Mouse (Mus musculus) liver, postnatal 0 days (tissue): ENCODE data around the gene Lin28a.

Experiments
- CTCF ChIP-seq: sonication (generic); IDR thresholded peaks from 2 replicates; pipeline ENCODE4 v1.5.1; 2016; ENCODE audit warnings: antibody characterized with exemption, low read depth
- EP300 ChIP-seq: IDR thresholded peaks from 2 replicates; pipeline ENCODE4 v1.6.1; 2016; ENCODE audit warnings: antibody characterized with exemption, low read depth, mild to moderate bottlenecking

- TF ChIP-seq CTCF (no peak), EP300 (no peak)
These were observed 17.9 kb downstream of the Lin28a start, which contains the start of gene Dhdds for GRCm38 (mm10) chr4:134000466-134001438.
